Mouse (Mus musculus): ENCODE data around the gene Cdca8.

DNA sequence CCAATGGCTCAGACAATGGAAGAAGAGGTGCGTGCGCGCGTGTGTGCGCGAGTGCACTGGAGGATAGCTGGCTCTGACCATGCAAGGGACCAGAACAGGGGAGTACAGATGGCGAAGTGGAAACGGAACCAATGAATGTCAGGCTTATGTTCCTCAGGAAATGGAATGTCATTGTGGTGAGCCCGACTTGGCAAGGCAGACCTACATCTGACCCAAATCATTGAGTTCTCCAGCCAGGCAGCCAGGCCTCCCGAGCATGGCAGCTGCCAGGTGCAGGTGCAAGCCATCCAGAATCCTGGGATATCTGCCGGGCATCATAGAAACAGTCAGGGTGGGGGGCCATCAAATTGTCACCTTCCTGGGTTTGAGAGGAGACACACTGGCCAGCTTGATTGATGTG is 21.8 kb upstream of the Cdca8 start:
- no peak for TF ChIP-seq POLR2A (IDR thresholded peaks at IDR 0.05; ENCODE audit: low read depth, low read length)
- no peak for TF ChIP-seq CTCF (conservative IDR thresholded peaks at IDR 0.05 in 1 of 2, IDR thresholded peaks at IDR 0.05 in 1 of 2; ENCODE audit: low read depth in 2 of 2, low read length in 2 of 2)
- no peak for TF ChIP-seq ETS1 (conservative IDR thresholded peaks at IDR 0.05; ENCODE audit: low read depth, low read length)
- TF ChIP-seq EP300 (IDR thresholded peaks at IDR 0.05; ENCODE audit: low read length) = no peak
- TF ChIP-seq ZKSCAN1 (IDR thresholded peaks at IDR 0.05; ENCODE audit: borderline replicate concordance, low read depth, low read length) = no peak
- no peak for TF ChIP-seq MAX (IDR thresholded peaks at IDR 0.05; ENCODE audit: low read length)

Data from CH12.LX (cell line).